Mouse (Mus musculus): ENCODE measurements around the gene Ipo7.

GRCm38 (mm10) chr7:110096332-110096731 is 78.3 kb downstream of the Ipo7 start:
- TF ChIP-seq POLR2A (IDR thresholded peaks at IDR 0.05; ENCODE audit: control insufficient read depth, extremely low read depth, insufficient read depth, low read length, poor library complexity) (no peak), CTCF (IDR thresholded peaks at IDR 0.05; ENCODE audit: borderline replicate concordance, control insufficient read depth, extremely low read depth, insufficient read depth, low read length, poor library complexity) (no peak)
